Mouse (Mus musculus) cerebellum, adult 9-11 months (tissue): ENCODE measurements around the gene St3gal3.
A peak's percentile ranks its signal among the peaks of the same experiment; 100 is the strongest.

ENCODE experiments used
- DNase-seq: peaks from one replicate; pipeline ENCODE4 v3.0.0; 2022

The St3gal3 gene

GRCm38 (mm10) chr4:117887920-117888319, 246.8 kb downstream of the St3gal3 start:
- DNase-seq: peak; percentile 53

GRCm38 (mm10) chr4:117887133-117887532, 247.6 kb downstream of the St3gal3 start, which contains the start of gene Atp6v0b:
Gene Atp6v0b (minus strand): TSS chr4:117887333.
- peak; percentile 96 for DNase-seq

- DNase-seq: no peak
These were observed 248.1 kb downstream of the St3gal3 start for GRCm38 (mm10) chr4:117886644-117887043.

- DNase-seq: peak; percentile 64
These were observed 248.7 kb downstream of the St3gal3 start for GRCm38 (mm10) chr4:117885994-117886393.

- DNase-seq: peak; percentile 52
These were observed 249.6 kb downstream of the St3gal3 start for GRCm38 (mm10) chr4:117885093-117885492.

- DNase-seq: peak; percentile 58
These were observed 250.6 kb downstream of the St3gal3 start for GRCm38 (mm10) chr4:117884146-117884545.

GRCm38 (mm10) chr4:117882701-117883691, 251.7 kb downstream of the St3gal3 start, which contains the start of gene B4galt2:
Gene B4galt2 (minus strand): TSS chr4:117883487.
- DNase-seq: peak; percentile 77
